Mouse (Mus musculus) left cerebral cortex, postnatal 36 days (tissue): Measurements from ENCODE around the gene Poc1b. TPM values are rescaled to one million over a fixed set of nuclear protein-coding genes. Genes with fewer than 3 reads are reported as not detected.

ENCODE experiments used
- DNase-seq, 2 experiments: peaks; one replicate each; pipeline ENCODE4 v3.0.0; 2021 to 2022; ENCODE audit warnings: low spot score in 2 of 2, mixed read lengths in 1 of 2
- intact Hi-C: fragments of 180-260 bp; cut with DNase I; formaldehyde crosslinking; loops from one replicate; pipeline ENCODE4 v1.15.1; 2025
- total RNA-seq, 2 experiments: library from RNA; stranded (reverse); gene quantifications; 2 replicates each; pipeline ENCODE4 v1.2.3; 2021

Gene Poc1b
- total RNA-seq, 2 experiments from 2014 or later = 6.0 to 8.3 TPM

GRCm38 (mm10) chr10:99108431-99108982, 1.7 kb downstream of the Poc1b start:
- intact Hi-C loops = loop anchor here (5.0 kb wide), 1 partner anchor 509 kb away; no protein-coding TSS in a partner anchor

GRCm38 (mm10) chr10:99113533-99113932, 6.7 kb downstream of the Poc1b start:
- intact Hi-C loops = no loop called here
- DNase-seq = no peak

More at GRCm38 (mm10) chr10:99108431-99108982, 1.7 kb downstream of the Poc1b start:
- DNase-seq = no peak

- intact Hi-C loops = no loop called here
- no peak for DNase-seq
Observed at GRCm38 (mm10) chr10:99114295-99114694, 7.5 kb downstream of the Poc1b start.

- intact Hi-C loops = no loop called here
Observed at GRCm38 (mm10) chr10:99115471-99116236, 8.8 kb downstream of the Poc1b start.

GRCm38 (mm10) chr10:99116237-99116632, 9.4 kb downstream of the Poc1b start:
- DNase-seq = no peak
- intact Hi-C loops = no loop called here

More at GRCm38 (mm10) chr10:99115471-99116236, 8.8 kb downstream of the Poc1b start:
- no peak for DNase-seq

- intact Hi-C loops = no loop called here
- DNase-seq = no peak
Observed at GRCm38 (mm10) chr10:99116650-99117615, 10.1 kb downstream of the Poc1b start.

- intact Hi-C loops = no loop called here
- DNase-seq = no peak
Observed at GRCm38 (mm10) chr10:99117876-99118275, 11.0 kb downstream of the Poc1b start.

GRCm38 (mm10) chr10:99118697-99119096, 11.9 kb downstream of the Poc1b start:
- intact Hi-C loops = no loop called here
- no peak for DNase-seq

- intact Hi-C loops = no loop called here
- DNase-seq = no peak
Observed at GRCm38 (mm10) chr10:99119471-99119870, 12.6 kb downstream of the Poc1b start.

- intact Hi-C loops = no loop called here
- no peak for DNase-seq
Observed at GRCm38 (mm10) chr10:99126225-99126624, 19.4 kb downstream of the Poc1b start, which contains the start of gene Phxr2. Gene Phxr2, minus strand, starts transcription at chr10:99126325.

GRCm38 (mm10) chr10:99126954-99127353, 20.1 kb downstream of the Poc1b start:
- intact Hi-C loops = no loop called here
- DNase-seq = no peak

- DNase-seq = no peak
- intact Hi-C loops = no loop called here
Observed at GRCm38 (mm10) chr10:99127691-99128261, 20.9 kb downstream of the Poc1b start.

- DNase-seq = no peak
- intact Hi-C loops = no loop called here
Observed at GRCm38 (mm10) chr10:99130611-99131010, 23.8 kb downstream of the Poc1b start.

- DNase-seq = no peak
- intact Hi-C loops = no loop called here
Observed at GRCm38 (mm10) chr10:99131298-99131697, 24.5 kb downstream of the Poc1b start.

- intact Hi-C loops = no loop called here
- DNase-seq = no peak
Observed at GRCm38 (mm10) chr10:99132189-99132588, 25.4 kb downstream of the Poc1b start.

GRCm38 (mm10) chr10:99132595-99133272, 25.9 kb downstream of the Poc1b start:
- intact Hi-C loops = no loop called here
- no peak for DNase-seq

GRCm38 (mm10) chr10:99133321-99133875, 26.6 kb downstream of the Poc1b start:
- no peak for DNase-seq
- intact Hi-C loops = no loop called here

GRCm38 (mm10) chr10:99136337-99136736, 29.5 kb downstream of the Poc1b start:
- intact Hi-C loops = no loop called here
- no peak for DNase-seq

- DNase-seq = no peak
- intact Hi-C loops = no loop called here
Observed at GRCm38 (mm10) chr10:99145611-99146010, 38.8 kb downstream of the Poc1b start.
